Mouse (Mus musculus): ENCODE measurements around the gene Ntrk3.

Gene Ntrk3

DNA sequence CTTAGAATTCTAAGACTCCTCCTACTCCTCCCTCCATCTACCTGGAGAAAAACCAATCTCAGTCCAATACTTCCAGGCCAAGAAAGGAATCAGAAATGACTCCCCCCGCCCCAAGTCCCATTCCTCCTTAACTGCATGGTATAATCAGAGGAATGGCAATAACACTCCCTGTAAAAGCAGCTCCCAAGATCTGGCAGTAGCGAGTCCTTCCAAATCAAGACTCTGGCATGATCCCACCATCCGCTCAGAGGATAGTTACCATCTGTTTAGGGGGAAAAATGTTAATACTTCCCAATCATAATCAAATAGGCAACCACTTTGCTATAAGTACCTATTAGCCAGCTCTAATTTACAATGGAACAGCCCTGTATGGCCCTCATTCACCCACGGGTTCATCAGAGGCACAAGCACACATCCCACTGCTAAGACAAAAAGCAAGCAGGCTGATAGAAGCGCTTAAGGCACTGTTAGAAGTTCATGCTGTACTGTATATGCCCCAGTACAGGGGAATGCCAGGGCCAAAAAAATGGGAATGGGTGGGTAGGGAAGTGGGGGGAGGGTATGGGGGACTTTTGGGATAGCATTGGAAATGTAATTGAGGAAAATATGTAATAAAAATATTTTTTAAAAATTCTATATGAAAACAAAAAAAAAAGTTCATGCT lies 294.3 kb downstream of the Ntrk3 start:
- DNase-seq (ENCODE audit: low spot score in 2 of 2) = no peak

DNA sequence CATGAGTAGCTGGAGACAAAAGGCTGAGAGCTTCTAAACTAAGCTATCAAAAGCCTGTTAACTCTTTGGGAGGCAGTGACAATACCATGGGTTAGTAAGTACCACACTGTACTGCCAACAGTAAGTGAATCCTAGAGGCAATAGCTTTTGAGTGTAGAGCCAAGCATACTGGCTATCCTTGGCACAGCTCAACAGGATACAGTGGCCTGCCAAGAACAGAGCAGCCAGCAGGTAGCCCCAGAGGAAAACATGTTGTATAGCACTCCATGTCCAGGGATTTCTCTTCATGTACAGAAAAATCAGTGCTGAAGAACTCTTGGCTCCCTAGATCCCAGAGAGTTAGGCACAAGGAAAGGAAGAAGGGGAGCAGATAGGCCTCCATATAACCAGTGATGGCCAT lies 296.1 kb downstream of the Ntrk3 start:
- DNase-seq (ENCODE audit: low spot score in 2 of 2) = no peak

DNA sequence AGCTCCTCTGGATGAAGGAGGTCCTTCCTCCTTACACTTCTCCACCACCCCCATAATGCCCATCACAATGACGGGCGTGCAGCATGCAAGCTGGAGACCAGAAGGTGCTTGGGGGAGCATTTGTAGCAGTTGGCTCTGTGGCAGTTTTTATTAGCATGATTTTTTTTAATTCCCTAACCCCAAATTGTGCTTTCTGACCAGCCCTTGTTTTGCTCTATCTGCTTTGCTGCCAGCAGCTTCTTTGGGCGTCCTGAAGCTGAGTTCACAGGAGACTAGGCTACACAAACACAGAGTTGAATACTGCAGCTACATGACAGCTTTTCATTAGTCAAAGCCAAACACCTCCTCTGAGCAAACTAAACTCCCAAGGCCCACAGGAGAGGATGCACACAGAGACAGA lies 296.9 kb downstream of the Ntrk3 start:
- no peak for DNase-seq (ENCODE audit: low spot score in 2 of 2)

DNA sequence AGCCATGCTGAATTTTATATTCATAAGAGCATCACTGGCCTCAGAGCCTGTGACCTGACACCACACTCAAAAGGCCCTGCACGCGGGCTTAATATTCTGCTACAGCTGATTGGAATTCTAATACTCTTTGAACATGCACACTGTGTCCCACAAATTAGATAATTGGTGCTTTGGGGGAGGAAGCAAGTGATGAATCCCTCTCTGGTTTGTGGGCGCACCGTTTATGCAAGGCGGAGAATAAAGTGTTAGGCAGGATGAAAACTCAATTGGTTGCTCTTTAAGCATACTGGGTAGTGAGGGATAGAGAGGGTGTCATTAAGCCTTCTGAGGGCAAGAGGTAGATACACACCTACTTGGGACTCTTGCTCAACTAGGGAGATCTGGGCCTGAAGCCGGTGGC lies 297.3 kb downstream of the Ntrk3 start:
- no peak for DNase-seq (ENCODE audit: low spot score in 2 of 2)

DNA sequence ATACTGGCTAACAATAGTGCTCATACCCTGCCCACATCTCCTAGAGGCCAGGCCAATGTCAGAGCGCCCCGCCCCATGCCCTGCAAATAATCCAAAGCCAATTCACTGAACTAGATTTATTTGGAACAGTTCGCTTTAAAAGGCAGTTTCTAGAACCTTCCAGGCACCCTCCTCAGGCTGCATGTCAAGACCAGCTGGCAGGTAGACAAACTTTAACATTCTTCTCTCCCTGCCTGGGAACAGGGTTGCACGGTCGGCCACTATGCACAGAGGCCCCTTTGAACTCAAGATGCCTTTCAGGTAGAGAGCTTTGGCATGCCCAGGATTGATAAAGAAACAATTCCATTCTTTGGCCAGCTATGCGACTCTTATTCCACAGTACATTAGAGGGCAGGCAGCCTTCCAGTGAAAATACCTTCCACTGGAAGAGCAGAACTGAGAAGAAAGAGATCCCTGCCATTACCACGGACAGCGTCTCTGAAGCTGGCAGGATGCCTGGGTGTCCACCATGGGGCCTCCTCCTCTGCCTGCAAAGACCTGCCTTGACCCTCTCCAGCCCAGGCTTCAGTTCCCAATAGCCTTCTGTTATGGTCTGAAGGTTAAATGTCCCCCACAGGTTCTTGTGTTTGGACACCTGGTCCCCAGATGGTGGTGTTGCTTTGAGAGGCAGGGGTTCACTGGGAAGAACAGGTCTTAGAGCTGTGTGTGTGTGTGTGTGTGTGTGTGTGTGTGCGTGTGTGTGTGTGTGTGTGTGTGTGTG lies 298.3 kb downstream of the Ntrk3 start:
- DNase-seq (ENCODE audit: low spot score in 2 of 2) = no peak

DNA sequence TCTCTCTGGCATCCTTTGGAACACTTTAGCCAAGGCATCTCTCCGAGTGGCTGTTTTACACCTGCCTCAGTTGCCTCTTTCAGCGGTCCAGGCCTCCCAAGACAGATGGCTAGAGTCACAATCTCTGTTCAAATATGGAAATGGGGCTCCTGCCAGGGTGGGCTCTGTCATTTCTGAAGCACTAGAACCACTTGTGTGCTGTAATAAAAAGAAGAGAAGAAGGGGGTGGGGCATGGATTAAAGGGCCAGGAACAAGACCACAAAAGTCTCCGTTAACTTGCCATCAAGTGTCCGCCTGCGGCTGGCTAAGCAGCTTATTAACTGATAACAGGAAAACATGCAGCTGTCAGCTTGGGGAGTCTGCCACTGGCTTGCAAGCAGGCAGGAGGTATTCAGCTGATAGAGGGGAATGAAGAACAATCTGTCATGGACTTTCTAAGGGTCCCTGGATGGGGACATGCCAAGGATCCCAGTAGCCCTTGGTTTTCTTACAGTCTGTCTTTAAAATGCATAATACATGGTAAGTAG lies 304.1 kb downstream of the Ntrk3 start:
- DNase-seq (ENCODE audit: low spot score in 2 of 2) = no peak

DNA sequence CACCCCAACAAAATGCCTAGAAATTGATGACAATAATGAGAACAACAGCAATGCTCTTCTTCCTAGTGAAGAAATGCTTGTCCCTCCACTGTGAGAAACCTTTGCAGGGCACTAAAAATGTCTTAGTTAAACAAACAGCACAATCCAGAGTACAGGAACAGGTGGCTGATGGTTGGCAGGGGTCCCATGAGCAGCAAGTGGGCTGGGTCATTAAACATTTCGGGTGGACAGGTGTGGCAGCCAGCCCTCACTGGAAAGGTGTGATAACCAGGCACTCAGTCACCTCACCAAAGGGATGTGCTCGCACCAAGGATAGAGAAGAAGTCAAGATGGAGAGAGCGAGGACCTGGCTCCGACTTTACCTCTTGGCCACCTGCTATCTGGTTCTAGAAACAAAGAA lies 306.2 kb downstream of the Ntrk3 start:
- no peak for DNase-seq (ENCODE audit: low spot score in 2 of 2)

DNA sequence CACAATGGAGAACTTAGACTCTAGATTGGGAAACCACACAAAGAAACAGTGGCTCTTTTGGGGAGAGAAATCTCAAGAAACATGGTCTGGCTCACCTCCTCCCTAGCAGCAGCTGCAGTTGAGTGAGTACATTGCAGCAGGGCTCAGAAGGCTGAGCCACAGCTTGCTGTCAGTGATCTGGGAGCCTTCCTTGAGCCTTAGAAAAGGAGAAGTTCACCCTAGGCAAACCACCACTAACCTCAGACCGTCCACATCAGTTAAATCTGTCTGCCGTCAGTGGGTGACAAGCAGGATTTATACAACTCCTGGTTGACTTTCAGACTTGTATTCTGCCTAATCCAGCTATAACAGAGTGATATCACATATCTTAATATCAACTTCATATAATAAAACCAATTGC lies 325.6 kb downstream of the Ntrk3 start:
- DNase-seq (ENCODE audit: low spot score in 2 of 2) = no peak

DNA sequence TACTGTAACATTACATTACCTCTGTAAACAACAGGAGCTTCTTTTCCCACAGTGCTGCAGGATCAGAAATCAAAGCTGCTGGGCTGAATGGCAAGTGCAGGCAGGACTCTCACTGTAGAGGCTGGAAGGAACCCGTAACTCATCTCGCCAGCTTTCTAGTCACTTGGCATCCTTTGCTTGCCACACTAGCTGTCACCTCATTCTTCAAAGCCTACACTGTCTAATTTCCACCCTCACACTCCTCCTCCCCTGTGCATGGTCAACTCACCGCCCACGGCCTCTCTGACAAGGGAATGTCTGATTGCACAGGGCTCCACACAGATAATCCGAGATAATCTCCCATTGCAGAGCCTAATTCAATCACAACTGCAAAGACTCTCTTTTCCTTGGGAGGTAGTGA lies 327.8 kb downstream of the Ntrk3 start:
- no peak for DNase-seq (ENCODE audit: low spot score in 2 of 2)

DNA sequence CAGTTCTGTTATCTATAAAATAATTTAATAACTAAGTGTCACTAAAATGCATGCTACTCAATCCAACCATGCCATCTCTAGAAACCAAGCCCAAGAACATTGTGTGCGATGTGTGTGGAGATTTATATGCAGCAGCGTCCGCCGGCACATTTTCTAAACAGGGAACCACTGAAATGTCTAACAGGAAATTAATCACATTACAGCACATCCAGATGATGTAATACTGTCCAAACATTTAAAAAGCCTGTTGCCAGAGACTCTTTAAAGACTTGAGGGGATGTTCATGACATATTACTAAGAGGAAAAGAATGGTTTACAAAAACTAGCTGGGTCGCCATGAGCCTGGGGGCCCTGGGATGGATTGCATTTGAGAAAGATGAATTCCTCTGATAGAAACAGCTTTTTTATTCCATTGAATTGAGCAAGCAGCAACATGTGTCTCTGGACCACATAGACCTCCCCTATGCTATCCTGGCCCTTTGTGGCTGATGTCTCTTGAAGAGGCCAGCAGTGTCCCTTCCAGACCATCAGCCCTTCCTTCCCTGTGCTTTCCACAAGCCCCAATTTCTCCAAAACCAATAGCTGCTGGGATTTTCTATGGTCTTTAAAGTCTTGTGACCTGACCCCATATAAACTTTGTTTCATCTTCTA lies 331.0 kb downstream of the Ntrk3 start:
- no peak for DNase-seq (ENCODE audit: low spot score in 2 of 2)

DNA sequence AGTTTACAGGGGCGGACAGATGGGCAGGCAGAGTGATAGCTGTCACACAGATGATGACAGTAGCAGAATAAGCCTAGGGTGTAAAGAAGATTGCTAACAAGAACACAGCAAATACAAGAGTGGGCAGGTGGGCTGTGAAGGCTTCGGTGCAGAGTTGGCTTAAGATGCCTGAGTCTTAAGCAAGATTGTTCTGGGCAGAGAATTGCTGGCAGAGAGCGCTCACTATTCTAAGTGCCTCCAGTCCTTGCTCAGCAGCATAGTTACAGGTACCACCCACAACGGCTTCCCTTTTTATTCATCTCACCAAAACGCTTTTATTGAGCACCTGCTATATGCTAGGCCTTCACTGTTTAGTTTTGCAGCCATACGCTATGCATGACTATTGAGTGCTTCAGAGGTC lies 333.3 kb downstream of the Ntrk3 start:
- no peak for DNase-seq (ENCODE audit: low spot score in 2 of 2)

DNA sequence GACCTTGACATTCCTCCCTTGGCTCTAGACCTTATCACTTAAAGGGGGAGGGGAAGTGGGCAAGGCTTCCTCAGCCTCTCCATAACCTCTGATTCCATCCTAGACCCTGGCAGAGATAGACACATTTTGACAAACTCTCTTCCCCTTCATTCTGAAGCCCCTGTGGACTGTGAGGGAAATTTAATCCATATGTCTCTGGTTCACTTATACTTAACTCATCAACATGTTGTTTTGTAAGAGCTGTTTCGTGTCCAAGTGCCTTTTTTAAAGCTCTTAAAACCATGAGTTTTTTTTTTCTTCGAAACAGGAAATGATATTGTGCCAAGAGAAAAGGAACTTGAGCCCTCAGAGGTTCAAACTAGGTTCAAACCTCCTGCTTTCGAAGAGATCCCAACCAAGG lies 335.3 kb downstream of the Ntrk3 start:
- no peak for DNase-seq (ENCODE audit: low spot score in 2 of 2)

DNA sequence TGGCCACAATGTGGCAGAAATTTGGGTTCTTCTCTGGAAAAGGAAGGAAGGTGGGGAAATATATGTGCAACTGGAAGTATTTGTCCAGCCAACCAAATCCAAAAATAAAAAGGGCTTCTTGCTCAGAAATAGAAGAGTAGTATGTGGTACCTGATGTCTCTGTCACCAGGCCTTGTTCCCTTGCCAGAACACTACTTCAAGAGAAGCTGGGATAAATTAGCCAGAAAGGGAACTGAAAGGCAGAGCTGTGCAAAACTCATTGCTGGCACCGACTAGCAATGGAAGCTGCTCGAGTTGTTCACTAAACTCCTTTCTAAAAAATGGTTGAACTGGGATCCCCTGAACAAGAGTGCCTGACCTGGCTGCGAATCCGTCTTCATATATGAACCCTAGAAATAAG lies 337.6 kb downstream of the Ntrk3 start:
- DNase-seq (ENCODE audit: low spot score in 2 of 2) = no peak

DNA sequence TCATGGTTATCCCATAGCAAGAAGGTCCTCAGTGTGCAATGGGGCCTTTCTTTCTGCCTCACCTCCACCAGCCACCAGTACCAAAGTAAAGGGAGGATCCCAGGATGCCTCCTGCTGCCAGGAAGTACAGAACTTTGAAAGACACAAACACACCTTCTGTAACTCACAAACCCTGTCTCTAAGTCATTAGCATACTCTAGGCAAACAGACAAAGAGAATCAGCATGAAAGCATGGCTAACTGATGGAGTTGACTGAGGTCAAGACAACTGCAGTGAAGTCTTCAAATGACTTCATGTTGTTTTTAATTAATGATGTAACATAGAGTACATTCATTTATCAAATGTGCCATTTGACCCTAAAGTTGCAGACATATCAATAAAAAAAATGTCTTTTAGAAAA lies 339.4 kb downstream of the Ntrk3 start:
- DNase-seq (ENCODE audit: low spot score in 2 of 2) = no peak

DNA sequence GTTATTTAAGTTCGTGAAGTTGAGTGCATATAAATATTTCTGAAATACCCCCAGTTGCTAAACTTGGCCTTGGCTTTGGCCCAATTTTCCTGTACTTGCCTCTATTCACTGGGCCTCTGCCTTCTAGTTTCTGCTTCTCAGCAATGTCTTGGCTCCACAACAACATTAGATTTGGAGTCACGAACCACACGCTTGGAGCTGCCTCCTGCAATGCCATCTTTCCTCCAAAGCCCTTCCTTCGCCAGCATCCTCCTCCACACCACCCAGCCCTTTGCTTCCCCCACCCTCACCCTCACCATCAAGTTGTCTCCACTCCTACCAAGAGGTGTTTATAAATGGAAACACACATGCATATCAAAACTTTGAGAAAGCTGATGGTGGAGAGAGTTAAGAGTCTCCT lies 340.6 kb downstream of the Ntrk3 start:
- DNase-seq (ENCODE audit: low spot score in 2 of 2) = no peak

DNA sequence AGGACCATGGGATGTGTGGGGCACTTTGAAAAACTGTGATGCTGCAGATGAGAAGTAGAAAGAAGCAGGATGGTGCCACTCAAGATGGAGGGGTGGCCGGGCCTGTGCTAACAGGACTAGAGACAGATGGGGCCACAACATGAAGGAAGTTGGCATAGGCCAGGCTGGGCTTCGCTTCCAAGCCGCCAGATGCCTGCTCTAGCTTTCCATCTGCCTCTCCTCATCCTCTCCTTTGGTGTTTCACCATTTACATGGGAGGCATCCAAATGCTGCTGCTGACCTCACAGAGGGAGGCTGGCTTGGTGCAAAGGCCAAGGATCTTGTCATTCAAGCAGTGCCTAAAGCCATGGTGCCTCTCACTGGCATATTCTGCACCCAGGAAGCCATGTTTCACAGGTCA lies 347.8 kb downstream of the Ntrk3 start:
- DNase-seq (ENCODE audit: low spot score in 2 of 2) = no peak

DNA sequence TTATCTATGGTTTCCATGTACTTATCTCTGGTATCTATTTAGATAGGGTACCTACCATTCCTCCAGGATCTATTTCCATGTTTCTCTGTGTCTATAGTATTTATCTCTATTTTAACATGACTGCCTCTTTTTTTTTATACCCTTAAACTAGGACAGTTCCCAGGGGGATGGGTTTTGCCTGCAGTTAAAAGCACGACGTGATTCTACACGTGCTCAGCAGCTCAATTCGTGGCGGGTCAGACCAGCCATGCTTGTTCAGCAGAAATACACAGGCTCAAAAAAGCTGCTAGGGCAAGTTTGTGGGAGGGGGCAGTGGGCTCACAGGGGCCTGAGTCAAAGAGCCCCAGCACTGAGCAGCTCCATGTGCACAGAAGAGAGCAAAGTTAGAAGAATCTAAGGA lies 349.7 kb downstream of the Ntrk3 start:
- DNase-seq (ENCODE audit: low spot score in 2 of 2) = no peak

DNA sequence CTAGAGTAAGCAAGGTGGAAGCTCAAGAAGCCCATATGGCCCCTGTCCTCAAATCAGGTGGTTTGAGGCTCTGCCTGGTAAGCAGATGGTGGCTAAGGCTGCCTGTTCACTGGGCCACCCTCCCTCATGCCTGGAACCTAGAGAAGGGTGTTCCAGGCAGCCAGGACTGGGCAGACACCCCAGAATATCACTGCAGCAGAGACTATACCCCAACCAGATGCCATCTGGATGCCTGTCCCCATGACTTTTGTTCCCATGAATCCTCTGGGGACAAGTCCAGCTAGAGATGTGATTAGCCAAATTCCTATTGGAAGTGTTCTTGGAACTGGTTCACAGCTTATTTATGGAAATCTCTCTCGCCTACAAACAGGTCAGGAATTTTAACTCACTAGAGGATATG lies 351.8 kb downstream of the Ntrk3 start:
- DNase-seq (ENCODE audit: low spot score in 2 of 2) = no peak

DNA sequence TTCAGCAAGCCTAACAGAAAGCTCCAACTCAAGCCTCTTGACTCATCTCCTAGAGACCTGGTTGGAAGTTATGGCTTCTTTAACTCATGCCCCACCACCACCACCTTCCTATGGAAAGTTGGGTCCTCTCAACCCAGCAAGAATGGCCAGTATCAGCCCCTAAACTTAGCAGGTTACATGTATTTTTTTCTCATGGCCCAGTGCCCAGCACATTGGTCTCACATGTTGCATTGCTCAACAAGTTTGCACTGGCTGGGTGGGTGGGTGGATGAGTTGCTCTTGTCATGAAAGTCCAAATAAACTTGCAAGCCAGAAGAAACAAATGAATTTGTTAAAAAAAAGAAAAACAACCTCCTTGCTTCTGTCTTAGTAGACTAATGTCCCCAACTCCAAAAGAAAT lies 353.7 kb downstream of the Ntrk3 start:
- DNase-seq (ENCODE audit: low spot score in 2 of 2) = no peak

DNA sequence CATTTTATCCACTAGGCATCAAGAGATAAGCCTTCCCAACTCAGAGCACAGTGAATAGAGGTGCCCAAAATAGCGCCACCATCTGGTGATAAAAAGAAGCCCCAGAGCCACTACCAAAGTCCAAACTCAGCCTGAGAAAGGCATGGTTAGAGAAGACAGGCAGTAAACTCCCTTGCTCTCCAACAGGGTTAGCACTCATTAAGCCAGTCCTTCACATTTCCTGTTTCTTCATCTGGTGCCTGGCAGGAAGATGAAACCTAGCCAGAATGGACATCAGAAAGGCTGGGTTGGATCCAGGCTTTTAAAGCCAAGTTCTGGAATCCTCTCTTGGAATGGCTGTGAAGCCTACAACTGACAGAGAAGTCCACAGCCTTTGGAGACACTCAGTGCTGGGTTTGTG lies 355.7 kb downstream of the Ntrk3 start:
- no peak for DNase-seq (ENCODE audit: low spot score in 2 of 2)

DNA sequence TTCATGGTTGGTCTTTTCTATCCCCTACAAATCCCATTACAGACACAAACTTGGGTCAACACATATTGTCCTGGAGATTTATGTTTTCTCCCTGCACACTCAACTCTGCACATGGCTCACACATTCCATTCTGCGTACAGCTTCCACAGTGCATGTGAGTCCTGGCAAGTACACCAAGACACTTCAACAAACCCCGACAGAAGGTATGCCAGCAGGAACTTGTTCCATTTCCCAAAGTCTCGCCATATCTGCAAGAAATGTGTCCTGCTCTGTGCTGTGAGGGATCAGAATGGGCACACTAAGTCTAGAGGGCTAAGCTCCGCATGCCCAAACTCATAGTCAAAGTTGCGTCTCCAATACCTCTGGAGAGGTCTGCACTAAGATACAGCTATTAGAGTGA lies 358.0 kb downstream of the Ntrk3 start:
- no peak for DNase-seq (ENCODE audit: low spot score in 2 of 2)

DNA sequence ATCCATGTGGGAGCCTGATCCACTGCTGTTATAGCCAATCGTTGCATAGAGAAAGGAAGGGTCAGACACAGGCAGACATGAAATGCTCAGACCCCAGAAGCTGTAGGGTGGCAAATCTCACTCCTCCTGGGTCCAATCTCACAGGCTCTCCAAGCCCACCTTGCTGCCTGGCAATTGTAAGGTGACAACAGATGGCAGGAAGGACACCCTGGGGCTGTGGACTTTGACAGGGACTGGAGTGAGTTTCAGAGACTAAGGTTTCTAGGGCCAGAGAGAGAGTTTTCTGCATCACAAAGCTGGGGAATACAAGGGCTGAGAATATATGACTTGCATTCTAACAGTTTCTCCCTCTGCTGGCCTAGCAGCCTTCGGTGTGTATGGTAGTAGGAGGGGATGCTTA lies 359.5 kb downstream of the Ntrk3 start:
- DNase-seq (ENCODE audit: low spot score in 2 of 2) = no peak

DNA sequence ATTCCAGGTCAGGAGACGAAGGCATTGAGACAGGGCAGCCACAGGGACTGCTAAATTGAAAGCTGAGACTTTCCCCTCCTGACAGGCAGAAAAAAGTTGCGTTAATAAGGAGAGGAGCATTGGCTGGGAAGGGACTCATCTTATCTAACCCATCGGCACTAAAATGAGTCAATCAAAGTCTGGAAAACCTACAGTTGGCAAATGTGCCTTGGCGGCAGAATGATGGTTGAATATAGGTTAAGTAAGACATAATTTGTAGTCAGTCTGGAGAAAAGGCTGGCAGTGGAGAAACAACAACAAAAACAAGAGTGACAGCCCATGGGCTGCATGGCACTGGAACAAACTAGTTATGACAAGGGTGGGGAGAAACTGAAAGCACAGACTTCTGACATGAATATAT lies 360.9 kb downstream of the Ntrk3 start:
- DNase-seq (ENCODE audit: low spot score in 2 of 2) = no peak
